In genomic region chr2:28108763-28109162, GRCm38 (mm10) we compare ENCODE assay signal across 45 mouse cellular contexts. TPM values are rescaled to one million over a fixed set of nuclear protein-coding genes. Genes with fewer than 3 reads are reported as not detected.
"Had no signal": no experiment of that assay in that cellular context is flagged by ENCODE, and none has a peak within 500 bp of the region (broad histone marks: within the 10 kb centered on the region; RNA-seq: fewer than 3 reads in every experiment).

No protein-coding gene starts in this region.

- H3K27ac ChIP-seq: heart, embryonic 10.5 days; heart, embryonic 13.5 days; heart, embryonic 15.5 days; hindbrain, embryonic 10.5 days; hindbrain, embryonic 12.5 days; hindbrain, embryonic 13.5 days; hindbrain, embryonic 14.5 days; hindbrain, embryonic 15.5 days; hindbrain, postnatal 0 days; intestine, embryonic 15.5 days; kidney, embryonic 15.5 days; kidney, postnatal 0 days; layer of hippocampus, adult 2 months had no signal

- H3K27me3 ChIP-seq: heart, embryonic 13.5 days; heart, embryonic 15.5 days; hindbrain, embryonic 12.5 days; hindbrain, embryonic 13.5 days; hindbrain, embryonic 15.5 days; intestine, embryonic 15.5 days; kidney, embryonic 15.5 days had no signal

- H3K36me3 ChIP-seq: heart, embryonic 10.5 days; heart, embryonic 12.5 days; heart, embryonic 13.5 days; heart, embryonic 15.5 days; hindbrain, embryonic 10.5 days; hindbrain, embryonic 12.5 days; hindbrain, embryonic 13.5 days; hindbrain, embryonic 15.5 days; intestine, embryonic 15.5 days; kidney, embryonic 15.5 days had no signal

- H3K4me3 ChIP-seq: heart, embryonic 10.5 days; heart, embryonic 12.5 days; heart, embryonic 13.5 days; heart, embryonic 15.5 days; hindbrain, embryonic 10.5 days; hindbrain, embryonic 12.5 days; hindbrain, embryonic 13.5 days; hindbrain, embryonic 15.5 days; intestine, embryonic 15.5 days; kidney, embryonic 15.5 days; layer of hippocampus, adult 2 months had no signal

- DNase-seq: heart, postnatal 10 days; heart, postnatal 14 days; heart, postnatal 36 days; heart, postnatal 4 days; kidney, adult 11 months; kidney, adult 18-20 months; kidney, adult 2 months; kidney, adult 8-10 months; kidney, adult 9 months; kidney, postnatal 10 days; kidney, postnatal 14 days; kidney, postnatal 25 days; kidney, postnatal 36 days; kidney, postnatal 4 days; layer of hippocampus, adult 9-11 months; layer of hippocampus, postnatal 36 days had no signal

- H3K4me2 ChIP-seq: heart, embryonic 11.5 days; heart, embryonic 12.5 days; heart, embryonic 13.5 days; heart, embryonic 15.5 days; hindbrain, embryonic 12.5 days; hindbrain, embryonic 13.5 days; hindbrain, embryonic 14.5 days; hindbrain, embryonic 15.5 days; intestine, embryonic 15.5 days; kidney, embryonic 15.5 days had no signal

RNA-seq across cellular contexts. Expression of gene Fcnb, which starts 24.1 kb away (rescaled TPM):
- total RNA-seq: heart, postnatal 10 days; heart, postnatal 14 days; heart, postnatal 25 days; heart, postnatal 36 days; heart, postnatal 4 days; hindbrain, postnatal 0 days; layer of hippocampus, adult 18-20 months; layer of hippocampus, adult 2 months; layer of hippocampus, adult 8-10 months; layer of hippocampus, postnatal 10 days; layer of hippocampus, postnatal 14 days; layer of hippocampus, postnatal 25 days; layer of hippocampus, postnatal 36 days; left cerebral cortex, adult 18-20 months had no signal
- polyA plus RNA-seq: heart, embryonic 10.5 days; heart, postnatal 0 days; hindbrain, embryonic 10.5 days; hindbrain, embryonic 11.5 days; hindbrain, embryonic 15.5 days; hindbrain, embryonic 16.5 days; hindbrain, postnatal 0 days; inflammation-experienced regulatory T-cells, adult 6 months; intestine, postnatal 0 days; kidney, adult 2 months; kidney, embryonic 14.5 days; kidney, postnatal 0 days; large intestine, adult 2 months had no signal
